Mouse (Mus musculus): Measurements from ENCODE around the gene Pard3. TPM values are rescaled to one million over a fixed set of nuclear protein-coding genes. Genes with fewer than 3 reads are reported as not detected.

The Pard3 gene
- polyA plus RNA-seq, 1 experiment from 2014 or later, result 27.3 TPM

- Histone ChIP-seq H3K4me2 (ENCODE audit: low read length) (no peak overlapping the region), H3K36me3 (ENCODE audit: control insufficient read depth, insufficient read depth, low read length) (no peaks in the 10 kb centered on the region), H3K27me3 (ENCODE audit: control insufficient read depth, insufficient read depth, low read length) (no peaks in the 10 kb centered on the region), H3K4me3 (replicated peaks; ENCODE audit: low read depth, low read length) (no peak overlapping the region), H3K9ac (replicated peaks; ENCODE audit: low read length) (no peak overlapping the region), H3K4me1 (ENCODE audit: control insufficient read depth, insufficient read depth, low read length) (peaks cover 24% of the 10 kb centered on the region), H3K27ac (replicated peaks; ENCODE audit: low read depth, low read length) (peak overlapping the region; percentile 85), H3K9me3 (ENCODE audit: control insufficient read depth, low read length) (no peaks in the 10 kb centered on the region)
- ATAC-seq (ENCODE audit: low FRiP score, low TSS enrichment) (no peak), DNase-seq (no peak)
- WGBS, result 84% methylated on average over 3 of the region's 3 CpGs
These were observed 28.2 kb downstream of the Pard3 start for GRCm38 (mm10) chr8:127091936-127092335.

DNA sequence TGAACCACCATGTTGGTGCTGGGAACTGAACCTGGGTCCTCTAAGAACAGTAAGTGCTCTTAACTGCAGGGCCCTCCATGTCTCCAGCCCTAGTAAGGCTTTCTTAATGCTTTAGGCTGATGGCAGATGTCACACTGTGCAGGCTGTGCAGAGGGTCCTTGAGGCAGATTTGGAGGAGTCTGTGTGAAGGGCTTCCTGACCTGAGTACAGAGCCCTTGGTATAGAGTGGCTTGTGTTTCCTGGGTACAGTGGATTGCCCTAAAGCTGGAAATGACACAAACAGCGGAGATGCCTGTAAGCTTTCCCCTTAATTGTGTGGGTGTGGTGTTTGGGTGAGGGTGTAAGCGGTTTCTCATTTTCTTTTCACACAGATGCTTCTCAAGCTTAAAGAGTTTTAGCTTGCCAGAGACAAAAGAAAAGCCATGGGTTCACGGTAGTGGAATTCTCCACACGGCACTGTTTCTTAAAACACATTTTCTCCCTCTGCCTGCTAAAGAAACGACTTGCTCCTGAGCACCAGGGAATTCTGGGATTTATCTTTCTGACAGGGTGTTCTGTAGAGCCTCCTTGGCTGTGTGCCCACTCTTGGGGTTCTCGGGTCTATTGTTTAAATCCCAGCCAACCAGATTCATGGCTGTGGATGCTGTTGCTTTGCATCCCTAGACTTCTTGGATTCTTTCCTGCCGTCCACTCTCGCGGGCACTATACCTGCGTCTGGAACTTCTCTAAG lies 28.9 kb downstream of the Pard3 start:
- Histone ChIP-seq H3K9ac (replicated peaks; ENCODE audit: low read length) (peak overlapping the region; percentile 32; the same call in 1 of the 2 replicates), H3K36me3 (ENCODE audit: control insufficient read depth, insufficient read depth, low read length) (no peaks in the 10 kb centered on the region), H3K4me1 (ENCODE audit: control insufficient read depth, insufficient read depth, low read length) (peaks cover 24% of the 10 kb centered on the region), H3K4me2 (ENCODE audit: low read length) (peak overlapping the region; percentile 49), H3K27me3 (ENCODE audit: control insufficient read depth, insufficient read depth, low read length) (no peaks in the 10 kb centered on the region), H3K27ac (replicated peaks; ENCODE audit: low read depth, low read length) (peak overlapping the region; percentile 85), H3K9me3 (ENCODE audit: control insufficient read depth, low read length) (no peaks in the 10 kb centered on the region), H3K4me3 (replicated peaks; ENCODE audit: low read depth, low read length) (peak overlapping the region; percentile 13)
- WGBS, result 12% methylated on average over 10 of the region's 10 CpGs
- 0 out of 2 replicates have a peak, but pooled peaks have one; percentile 58 for ATAC-seq (ENCODE audit: low FRiP score, low TSS enrichment)
- DNase-seq, result peak; percentile 92

GRCm38 (mm10) chr8:127093113-127093426 lies 29.4 kb downstream of the Pard3 start:
- peak overlapping the region; percentile 32; the same call in 1 of the 2 replicates for H3K9ac ChIP-seq (replicated peaks; ENCODE audit: low read length)
- peak; percentile 68; the same call in 1 of the 2 replicates for ATAC-seq (ENCODE audit: low FRiP score, low TSS enrichment)
- WGBS, result 23% methylated on average over 3 of the region's 3 CpGs
- H3K27ac ChIP-seq (replicated peaks; ENCODE audit: low read depth, low read length), result peak overlapping the region; percentile 85
- H3K9me3 ChIP-seq (ENCODE audit: control insufficient read depth, low read length), result no peaks in the 10 kb centered on the region
- no peak for DNase-seq
- H3K4me3 ChIP-seq (replicated peaks; ENCODE audit: low read depth, low read length), result peak overlapping the region; percentile 13
- peak overlapping the region; percentile 49 for H3K4me2 ChIP-seq (ENCODE audit: low read length)
- no peaks in the 10 kb centered on the region for H3K36me3 ChIP-seq (ENCODE audit: control insufficient read depth, insufficient read depth, low read length)
- H3K27me3 ChIP-seq (ENCODE audit: control insufficient read depth, insufficient read depth, low read length), result no peaks in the 10 kb centered on the region
- peaks cover 22% of the 10 kb centered on the region for H3K4me1 ChIP-seq (ENCODE audit: control insufficient read depth, insufficient read depth, low read length)

GRCm38 (mm10) chr8:127095763-127096162 lies 32.1 kb downstream of the Pard3 start:
- Histone ChIP-seq H3K4me1 (ENCODE audit: control insufficient read depth, insufficient read depth, low read length) (peaks cover 14% of the 10 kb centered on the region), H3K4me2 (ENCODE audit: low read length) (no peak overlapping the region), H3K27ac (replicated peaks; ENCODE audit: low read depth, low read length) (no peak overlapping the region), H3K9me3 (ENCODE audit: control insufficient read depth, low read length) (no peaks in the 10 kb centered on the region), H3K27me3 (ENCODE audit: control insufficient read depth, insufficient read depth, low read length) (no peaks in the 10 kb centered on the region), H3K36me3 (ENCODE audit: control insufficient read depth, insufficient read depth, low read length) (no peaks in the 10 kb centered on the region), H3K4me3 (replicated peaks; ENCODE audit: low read depth, low read length) (no peak overlapping the region), H3K9ac (replicated peaks; ENCODE audit: low read length) (no peak overlapping the region)
- DNase-seq, result no peak
- ATAC-seq (ENCODE audit: low FRiP score, low TSS enrichment), result no peak
- 87% methylated on average over 7 of the region's 7 CpGs for WGBS

GRCm38 (mm10) chr8:127099439-127100090 lies 35.9 kb downstream of the Pard3 start:
- peak; percentile 41 for DNase-seq
- Histone ChIP-seq H3K9ac (replicated peaks; ENCODE audit: low read length) (no peak overlapping the region), H3K4me3 (replicated peaks; ENCODE audit: low read depth, low read length) (no peak overlapping the region), H3K27ac (replicated peaks; ENCODE audit: low read depth, low read length) (no peak overlapping the region), H3K9me3 (ENCODE audit: control insufficient read depth, low read length) (no peaks in the 10 kb centered on the region), H3K27me3 (ENCODE audit: control insufficient read depth, insufficient read depth, low read length) (no peaks in the 10 kb centered on the region), H3K4me2 (ENCODE audit: low read length) (no peak overlapping the region), H3K4me1 (ENCODE audit: control insufficient read depth, insufficient read depth, low read length) (no peaks in the 10 kb centered on the region), H3K36me3 (ENCODE audit: control insufficient read depth, insufficient read depth, low read length) (no peaks in the 10 kb centered on the region)
- no peak for ATAC-seq (ENCODE audit: low FRiP score, low TSS enrichment)
- WGBS, result 79% methylated on average over 1 of the region's 1 CpGs

- H3K4me3 ChIP-seq (replicated peaks; ENCODE audit: low read depth, low read length), result no peak overlapping the region
- no peak overlapping the region for H3K9ac ChIP-seq (replicated peaks; ENCODE audit: low read length)
- H3K36me3 ChIP-seq (ENCODE audit: control insufficient read depth, insufficient read depth, low read length), result no peaks in the 10 kb centered on the region
- H3K27ac ChIP-seq (replicated peaks; ENCODE audit: low read depth, low read length), result no peak overlapping the region
- ATAC-seq (ENCODE audit: low FRiP score, low TSS enrichment), result no peak
- no peaks in the 10 kb centered on the region for H3K4me1 ChIP-seq (ENCODE audit: control insufficient read depth, insufficient read depth, low read length)
- no peak overlapping the region for H3K4me2 ChIP-seq (ENCODE audit: low read length)
- 75% methylated on average over 5 of the region's 5 CpGs for WGBS
- no peak for DNase-seq
- H3K9me3 ChIP-seq (ENCODE audit: control insufficient read depth, low read length), result no peaks in the 10 kb centered on the region
- no peaks in the 10 kb centered on the region for H3K27me3 ChIP-seq (ENCODE audit: control insufficient read depth, insufficient read depth, low read length)
These were observed 39.6 kb downstream of the Pard3 start for GRCm38 (mm10) chr8:127103256-127103655.

DNA sequence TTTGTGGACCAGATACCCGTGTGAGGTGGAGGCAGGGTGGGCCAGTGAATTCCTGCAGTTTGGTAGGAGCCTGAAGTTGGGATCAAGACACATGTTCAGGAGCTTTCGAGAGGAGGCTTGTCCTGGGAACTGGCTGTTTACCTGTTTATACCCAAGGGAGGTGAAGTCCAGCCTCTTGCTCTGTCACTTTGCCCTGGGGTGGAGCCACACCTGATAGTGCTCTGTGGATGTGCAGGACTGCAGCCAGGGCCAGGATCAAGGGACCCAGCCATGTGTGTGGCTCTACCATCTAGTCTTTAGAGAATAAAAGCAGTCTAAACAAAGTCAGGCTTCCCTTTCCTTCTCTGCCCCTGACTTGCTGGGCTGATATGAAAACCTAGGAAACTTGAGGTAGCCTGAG lies 40.9 kb downstream of the Pard3 start:
- Histone ChIP-seq H3K4me3 (replicated peaks; ENCODE audit: low read depth, low read length) (no peak overlapping the region), H3K27me3 (ENCODE audit: control insufficient read depth, insufficient read depth, low read length) (no peaks in the 10 kb centered on the region), H3K27ac (replicated peaks; ENCODE audit: low read depth, low read length) (no peak overlapping the region), H3K9ac (replicated peaks; ENCODE audit: low read length) (no peak overlapping the region), H3K4me2 (ENCODE audit: low read length) (no peak overlapping the region), H3K4me1 (ENCODE audit: control insufficient read depth, insufficient read depth, low read length) (no peaks in the 10 kb centered on the region), H3K36me3 (ENCODE audit: control insufficient read depth, insufficient read depth, low read length) (no peaks in the 10 kb centered on the region), H3K9me3 (ENCODE audit: control insufficient read depth, low read length) (no peaks in the 10 kb centered on the region)
- DNase-seq (no peak), ATAC-seq (ENCODE audit: low FRiP score, low TSS enrichment) (no peak)
- 79% methylated on average over 2 of the region's 2 CpGs for WGBS

DNA sequence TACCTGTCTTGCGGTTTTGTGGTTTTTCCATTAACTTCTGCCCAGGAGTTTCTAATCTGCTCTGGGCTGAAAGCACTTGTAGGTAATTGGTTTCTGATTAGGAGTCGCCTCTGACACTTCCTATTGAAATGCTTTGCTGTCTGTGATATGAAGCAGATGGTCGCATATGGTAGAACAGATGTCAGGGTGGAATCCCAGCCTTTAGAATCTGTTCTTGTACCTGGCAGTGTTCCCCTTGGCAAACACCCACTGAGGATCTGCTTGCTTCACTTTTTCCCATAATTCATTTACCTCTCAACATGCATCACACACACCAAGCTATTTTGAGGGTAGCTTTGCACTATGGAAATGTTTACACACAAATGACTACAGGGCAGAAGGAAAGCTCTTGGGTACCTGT lies 44.2 kb downstream of the Pard3 start:
- Histone ChIP-seq H3K9me3 (ENCODE audit: control insufficient read depth, low read length) (no peaks in the 10 kb centered on the region), H3K27me3 (ENCODE audit: control insufficient read depth, insufficient read depth, low read length) (no peaks in the 10 kb centered on the region), H3K4me1 (ENCODE audit: control insufficient read depth, insufficient read depth, low read length) (peaks cover 5% of the 10 kb centered on the region; the same call in 1 of the 2 replicates), H3K9ac (replicated peaks; ENCODE audit: low read length) (no peak overlapping the region), H3K4me2 (ENCODE audit: low read length) (no peak overlapping the region), H3K27ac (replicated peaks; ENCODE audit: low read depth, low read length) (0 out of 2 replicates have a peak overlapping the region, but pooled peaks have one; percentile 8), H3K4me3 (replicated peaks; ENCODE audit: low read depth, low read length) (no peak overlapping the region), H3K36me3 (ENCODE audit: control insufficient read depth, insufficient read depth, low read length) (no peaks in the 10 kb centered on the region)
- DNase-seq (peak; percentile 53), ATAC-seq (ENCODE audit: low FRiP score, low TSS enrichment) (no peak)
- 55% methylated on average over 3 of the region's 3 CpGs for WGBS

GRCm38 (mm10) chr8:127113209-127113608 lies 49.5 kb downstream of the Pard3 start:
- Histone ChIP-seq H3K4me3 (replicated peaks; ENCODE audit: low read depth, low read length) (no peak overlapping the region), H3K9me3 (ENCODE audit: control insufficient read depth, low read length) (no peaks in the 10 kb centered on the region; the same call in 1 of the 2 replicates), H3K4me1 (ENCODE audit: control insufficient read depth, insufficient read depth, low read length) (peaks cover 7% of the 10 kb centered on the region; the same call in 1 of the 2 replicates), H3K9ac (replicated peaks; ENCODE audit: low read length) (no peak overlapping the region), H3K27me3 (ENCODE audit: control insufficient read depth, insufficient read depth, low read length) (no peaks in the 10 kb centered on the region), H3K4me2 (ENCODE audit: low read length) (no peak overlapping the region), H3K36me3 (ENCODE audit: control insufficient read depth, insufficient read depth, low read length) (no peaks in the 10 kb centered on the region), H3K27ac (replicated peaks; ENCODE audit: low read depth, low read length) (no peak overlapping the region)
- WGBS, result 93% methylated on average over 5 of the region's 5 CpGs
- ATAC-seq (ENCODE audit: low FRiP score, low TSS enrichment) (no peak), DNase-seq (no peak)

All from midbrain, embryonic 14.5 days (tissue).